Mouse (Mus musculus) lung, postnatal 0 days (tissue): ENCODE results near the gene Epn1.

ENCODE experiments used
- CTCF ChIP-seq: IDR thresholded peaks from 2 replicates; pipeline ENCODE4 v1.5.1; 2016; ENCODE audit warnings: antibody characterized with exemption, mild to moderate bottlenecking
- EP300 ChIP-seq: IDR thresholded peaks from 2 replicates; pipeline ENCODE4 v1.6.1; 2016; ENCODE audit warnings: antibody characterized with exemption, mild to moderate bottlenecking, control low read depth

GRCm38 (mm10) chr7:5037467-5037866 is 42.6 kb upstream of the Epn1 start:
- TF ChIP-seq EP300 (no peak), CTCF (no peak)
